Mouse (Mus musculus): ENCODE data around the gene Vax2. TPM values are rescaled to one million over a fixed set of nuclear protein-coding genes. Genes with fewer than 3 reads are reported as not detected.

Gene Vax2
- polyA plus RNA-seq (2016; fragmentation: Nextera tagmentation; extraction: Ambion mirVana) = not detected in 2 replicates

DNA sequence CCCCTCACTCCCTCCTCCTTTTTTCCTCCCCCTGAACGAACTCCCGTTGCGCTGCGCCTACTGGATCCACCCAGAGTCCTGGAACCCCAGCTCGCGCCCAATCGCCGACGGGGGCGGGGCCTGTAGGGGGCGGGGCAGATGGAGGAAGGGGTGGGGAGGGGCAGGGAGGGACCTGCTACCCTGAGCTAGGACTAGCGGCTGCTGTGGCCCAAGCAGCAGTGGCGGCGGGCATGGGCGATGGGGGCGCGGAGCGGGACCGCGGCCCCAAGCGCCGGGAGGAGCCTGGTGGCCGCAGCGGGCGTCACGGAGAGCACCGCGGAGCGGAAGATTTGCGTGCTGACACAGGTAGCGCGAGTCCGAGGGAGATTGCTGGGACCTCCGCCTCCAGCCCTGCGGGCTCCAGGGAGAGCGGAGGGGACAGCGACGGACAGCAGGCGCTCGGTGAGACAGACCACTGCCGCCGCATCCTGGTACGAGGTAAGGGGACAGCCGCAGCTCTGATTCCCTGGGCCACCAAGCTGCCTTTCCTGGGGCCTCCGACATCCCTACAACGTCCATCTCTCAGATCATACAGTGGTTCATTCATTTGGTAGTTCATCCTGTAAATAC is at the start of gene Vax2:
TSS of gene Vax2 (plus strand) at position 198 of the 609 bp plus-strand sequence.
- Histone ChIP-seq H3K4me3 (peak within 1 kb of the TSS; percentile 65), H3K36me3 (no peaks in the 10 kb centered on the region), H3K9me3 (no peaks in the 10 kb centered on the region), H3K27ac (peak within 1 kb of the TSS; percentile 4; the same call in 1 of the 2 replicates), H3K27me3 (ENCODE audit: insufficient read depth, poor library complexity, severe bottlenecking) (peaks cover 100% of the 10 kb centered on the region), H3K4me1 (peaks cover 30% of the 10 kb centered on the region)
- peak; percentile 91 for DNase-seq (ENCODE audit: low spot score)
- under 1% methylated on average over 46 of the region's 46 CpGs for WGBS

GRCm38 (mm10) chr6:83665009-83665408 is 46.1 kb upstream of the Vax2 start:
- no peaks in the 10 kb centered on the region for H3K4me1 ChIP-seq
- no peaks in the 10 kb centered on the region for H3K9me3 ChIP-seq
- no peak overlapping the region for H3K4me3 ChIP-seq
- H3K36me3 ChIP-seq = no peaks in the 10 kb centered on the region
- no peak overlapping the region for H3K27ac ChIP-seq
- 86% methylated on average over 2 of the region's 2 CpGs for WGBS
- DNase-seq (ENCODE audit: low spot score) = no peak
- H3K27me3 ChIP-seq (ENCODE audit: insufficient read depth, poor library complexity, severe bottlenecking) = no peaks in the 10 kb centered on the region

DNA sequence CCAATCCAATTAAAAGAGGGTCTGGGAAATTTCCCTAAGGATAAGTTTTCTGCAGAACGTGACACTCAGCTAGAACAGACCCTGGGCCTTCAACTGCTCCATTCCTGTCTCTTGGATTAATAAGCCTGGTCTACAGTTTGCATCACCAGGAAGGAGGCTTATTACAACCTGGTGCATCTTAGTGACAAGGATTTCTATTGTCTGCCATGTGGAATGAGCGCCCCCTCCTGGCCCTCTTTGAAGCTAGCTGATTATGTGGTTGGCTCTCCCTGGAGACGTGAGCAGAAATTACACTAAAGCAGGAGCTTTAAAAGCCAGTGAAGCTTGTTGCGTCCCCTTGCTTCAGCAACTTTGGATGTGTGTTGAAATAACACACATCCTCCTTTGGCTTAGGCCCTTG is 37.7 kb upstream of the Vax2 start:
- H3K27me3 ChIP-seq (ENCODE audit: insufficient read depth, poor library complexity, severe bottlenecking) = peaks cover 10% of the 10 kb centered on the region; the same call in 1 of the 2 replicates
- no peaks in the 10 kb centered on the region for H3K36me3 ChIP-seq
- DNase-seq (ENCODE audit: low spot score) = peak; percentile 85
- no peaks in the 10 kb centered on the region for H3K9me3 ChIP-seq
- no peak overlapping the region for H3K4me3 ChIP-seq
- no peak overlapping the region for H3K27ac ChIP-seq
- 7% methylated on average over 4 of the region's 4 CpGs for WGBS
- no peaks in the 10 kb centered on the region for H3K4me1 ChIP-seq

DNA sequence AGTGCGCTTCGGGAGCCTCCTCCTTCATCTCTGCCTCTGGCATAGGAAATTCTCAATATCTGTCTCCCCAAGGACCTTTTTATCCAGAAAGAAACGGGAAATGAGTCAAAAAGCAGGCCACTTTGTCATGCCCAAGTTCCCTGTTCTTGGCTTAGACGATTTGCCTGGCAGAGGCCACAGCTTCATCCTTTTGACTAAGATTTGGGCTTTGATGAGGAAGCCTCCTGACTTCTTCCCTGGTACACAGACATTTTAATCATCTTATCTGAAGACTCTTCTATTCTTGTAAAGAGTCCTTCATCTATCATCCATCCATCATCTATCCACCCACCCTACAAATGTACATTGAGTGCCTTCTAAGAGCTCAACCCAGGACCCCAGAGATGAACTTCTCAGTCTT is 33.3 kb upstream of the Vax2 start, which contains the start of gene Cd207:
TSS of gene Cd207 (minus strand) at position 101 of the 400 bp plus-strand sequence.
- Histone ChIP-seq H3K27ac (no peak within 1 kb of the TSS), H3K36me3 (no peaks in the 10 kb centered on the region), H3K4me1 (no peaks in the 10 kb centered on the region), H3K4me3 (no peak within 1 kb of the TSS), H3K27me3 (ENCODE audit: insufficient read depth, poor library complexity, severe bottlenecking) (peaks cover 31% of the 10 kb centered on the region), H3K9me3 (no peaks in the 10 kb centered on the region)
- no peak for DNase-seq (ENCODE audit: low spot score)
- 69% methylated on average over 4 of the region's 4 CpGs for WGBS

DNA sequence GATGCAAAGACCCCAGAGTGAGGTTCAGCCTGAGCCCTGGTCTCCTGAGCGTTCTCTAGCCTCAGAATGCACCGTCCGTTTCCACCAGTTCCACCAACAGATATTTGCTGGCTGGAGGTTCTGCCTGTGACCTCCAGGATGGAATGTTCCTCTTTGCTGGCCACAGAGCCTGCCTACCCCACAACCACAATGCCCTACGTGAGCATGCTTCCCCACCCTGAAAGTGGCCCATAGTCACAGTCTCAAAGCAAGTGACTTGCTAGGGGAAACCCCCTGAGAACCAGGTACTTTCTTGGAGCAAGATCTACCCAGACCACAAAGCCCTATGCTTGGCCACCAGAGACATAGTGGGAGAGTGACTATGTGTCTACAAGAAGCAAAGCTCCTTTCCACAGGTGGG is 21.7 kb upstream of the Vax2 start:
- WGBS = 74% methylated on average over 4 of the region's 4 CpGs
- H3K9me3 ChIP-seq = no peaks in the 10 kb centered on the region
- no peak for DNase-seq (ENCODE audit: low spot score)
- H3K4me1 ChIP-seq = 0 out of 2 replicates have a peak, but pooled peaks cover 4% of the 10 kb centered on the region
- H3K4me3 ChIP-seq = no peak overlapping the region
- peaks cover 85% of the 10 kb centered on the region for H3K27me3 ChIP-seq (ENCODE audit: insufficient read depth, poor library complexity, severe bottlenecking)
- no peak overlapping the region for H3K27ac ChIP-seq
- no peaks in the 10 kb centered on the region for H3K36me3 ChIP-seq

- 21% methylated on average over 4 of the region's 5 CpGs for WGBS
- Histone ChIP-seq H3K4me3 (no peak overlapping the region), H3K27me3 (ENCODE audit: insufficient read depth, poor library complexity, severe bottlenecking) (peaks cover 88% of the 10 kb centered on the region), H3K4me1 (0 out of 2 replicates have a peak, but pooled peaks cover 4% of the 10 kb centered on the region), H3K9me3 (no peaks in the 10 kb centered on the region), H3K36me3 (no peaks in the 10 kb centered on the region), H3K27ac (no peak overlapping the region)
- DNase-seq (ENCODE audit: low spot score) = no peak
Observed at GRCm38 (mm10) chr6:83690277-83690676, 20.8 kb upstream of the Vax2 start.

GRCm38 (mm10) chr6:83690936-83691335 is 20.1 kb upstream of the Vax2 start:
- Histone ChIP-seq H3K4me1 (0 out of 2 replicates have a peak, but pooled peaks cover 4% of the 10 kb centered on the region), H3K27me3 (ENCODE audit: insufficient read depth, poor library complexity, severe bottlenecking) (peaks cover 88% of the 10 kb centered on the region), H3K9me3 (no peaks in the 10 kb centered on the region), H3K36me3 (no peaks in the 10 kb centered on the region), H3K4me3 (no peak overlapping the region), H3K27ac (no peak overlapping the region)
- no peak for DNase-seq (ENCODE audit: low spot score)
- 54% methylated on average over 2 of the region's 2 CpGs for WGBS

DNA sequence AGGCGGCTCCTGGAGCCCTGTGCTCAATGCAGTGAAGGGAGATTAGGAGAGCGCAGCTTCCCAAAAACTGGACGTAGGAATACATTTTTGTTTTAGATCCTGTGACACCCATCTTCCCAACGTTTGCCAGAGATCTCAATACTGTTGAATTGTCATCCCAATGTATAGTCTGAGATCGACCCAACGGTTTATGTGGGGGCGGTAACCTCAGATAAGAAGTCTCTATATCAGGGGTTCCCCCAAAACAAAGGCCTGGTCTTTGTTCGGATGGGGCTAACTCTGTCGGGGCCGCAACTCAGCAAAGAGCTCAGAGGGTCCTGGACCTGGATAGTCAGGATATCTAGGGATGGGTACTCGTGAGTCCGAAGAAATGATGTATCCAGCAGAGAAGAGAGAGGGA is 18.1 kb upstream of the Vax2 start:
- Histone ChIP-seq H3K27me3 (ENCODE audit: insufficient read depth, poor library complexity, severe bottlenecking) (peaks cover 94% of the 10 kb centered on the region), H3K9me3 (no peaks in the 10 kb centered on the region), H3K27ac (no peak overlapping the region), H3K4me1 (0 out of 2 replicates have a peak, but pooled peaks cover 4% of the 10 kb centered on the region), H3K36me3 (no peaks in the 10 kb centered on the region), H3K4me3 (no peak overlapping the region)
- 1% methylated on average over 12 of the region's 12 CpGs for WGBS
- no peak for DNase-seq (ENCODE audit: low spot score)

DNA sequence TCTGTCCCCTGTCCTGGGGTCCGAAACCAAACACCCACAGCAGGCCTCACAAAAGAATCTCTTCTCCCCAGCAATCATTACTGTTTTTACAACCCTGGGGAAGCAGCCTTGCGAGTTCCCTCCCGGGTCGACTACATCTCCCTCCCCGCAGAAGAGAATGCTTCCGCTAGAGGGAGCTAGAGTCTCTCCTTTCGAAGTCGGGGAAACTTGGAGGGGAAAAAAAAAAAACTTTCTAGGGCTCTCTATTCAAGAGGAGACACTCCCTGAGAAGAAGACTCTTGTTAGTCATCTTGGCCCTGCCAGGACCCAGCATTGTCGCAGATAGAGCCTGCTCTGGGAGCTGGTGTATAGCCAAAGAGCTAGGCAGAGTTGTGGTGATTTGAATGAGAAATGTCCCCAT is 17.2 kb upstream of the Vax2 start:
- H3K27me3 ChIP-seq (ENCODE audit: insufficient read depth, poor library complexity, severe bottlenecking) = peaks cover 99% of the 10 kb centered on the region
- 0% methylated on average over 9 of the region's 9 CpGs for WGBS
- no peaks in the 10 kb centered on the region for H3K36me3 ChIP-seq
- no peak for DNase-seq (ENCODE audit: low spot score)
- no peaks in the 10 kb centered on the region for H3K9me3 ChIP-seq
- H3K4me3 ChIP-seq = no peak overlapping the region
- H3K4me1 ChIP-seq = 0 out of 2 replicates have a peak, but pooled peaks cover 4% of the 10 kb centered on the region
- H3K27ac ChIP-seq = no peak overlapping the region

DNA sequence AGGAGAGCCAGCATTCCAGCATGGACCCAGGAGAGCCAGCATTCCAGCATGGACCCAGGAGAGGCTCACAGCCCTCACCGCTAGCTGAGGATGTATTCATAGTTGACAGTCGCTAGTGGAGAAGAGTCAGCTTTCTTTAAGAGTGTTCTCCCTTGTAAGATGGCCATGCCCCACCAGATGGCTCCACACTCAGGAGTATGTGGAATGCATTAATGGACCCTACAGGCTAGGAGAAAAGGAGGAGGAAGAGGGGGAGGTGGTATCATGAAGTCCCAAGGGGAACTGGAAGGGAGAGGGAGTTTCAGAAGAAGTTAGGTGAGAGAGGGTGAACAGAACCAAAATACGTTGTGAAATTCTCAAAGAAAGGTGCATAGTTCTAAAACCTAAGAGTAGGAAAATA is 15.3 kb upstream of the Vax2 start:
- Histone ChIP-seq H3K4me1 (0 out of 2 replicates have a peak, but pooled peaks cover 4% of the 10 kb centered on the region), H3K27ac (no peak overlapping the region), H3K4me3 (no peak overlapping the region), H3K9me3 (no peaks in the 10 kb centered on the region), H3K27me3 (ENCODE audit: insufficient read depth, poor library complexity, severe bottlenecking) (peaks cover 99% of the 10 kb centered on the region), H3K36me3 (no peaks in the 10 kb centered on the region)
- no peak for DNase-seq (ENCODE audit: low spot score)
- 4% methylated on average over 3 of the region's 3 CpGs for WGBS

DNA sequence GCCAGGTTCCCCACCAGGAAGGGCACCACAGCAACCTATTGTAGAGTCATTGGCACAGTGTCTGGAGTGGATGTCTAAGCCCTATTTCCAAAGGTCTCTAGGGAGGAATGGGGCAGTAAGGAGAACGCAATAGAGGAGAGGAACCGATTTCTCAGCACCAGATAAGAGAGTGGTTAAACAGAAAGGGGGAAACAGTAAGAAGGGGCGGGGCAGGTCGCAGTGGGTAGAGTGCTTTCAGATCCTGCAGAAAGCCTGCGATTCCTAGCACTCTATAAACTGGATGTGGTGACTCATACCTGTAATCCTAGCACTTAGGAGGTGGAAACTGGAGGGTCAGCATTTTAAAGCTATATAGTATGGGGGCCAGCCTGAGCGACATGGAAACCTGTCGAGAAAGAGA is 14.4 kb upstream of the Vax2 start:
- H3K27me3 ChIP-seq (ENCODE audit: insufficient read depth, poor library complexity, severe bottlenecking) = peaks cover 99% of the 10 kb centered on the region
- no peak for DNase-seq (ENCODE audit: low spot score)
- H3K9me3 ChIP-seq = no peaks in the 10 kb centered on the region
- no peak overlapping the region for H3K4me3 ChIP-seq
- no peak overlapping the region for H3K27ac ChIP-seq
- H3K4me1 ChIP-seq = 0 out of 2 replicates have a peak, but pooled peaks cover 4% of the 10 kb centered on the region
- H3K36me3 ChIP-seq = no peaks in the 10 kb centered on the region
- 2% methylated on average over 7 of the region's 7 CpGs for WGBS

- WGBS = 2% methylated on average over 8 of the region's 8 CpGs
- Histone ChIP-seq H3K9me3 (no peaks in the 10 kb centered on the region), H3K27me3 (ENCODE audit: insufficient read depth, poor library complexity, severe bottlenecking) (peaks cover 96% of the 10 kb centered on the region), H3K36me3 (no peaks in the 10 kb centered on the region), H3K4me1 (peaks cover 11% of the 10 kb centered on the region; the same call in 1 of the 2 replicates), H3K4me3 (no peak overlapping the region), H3K27ac (no peak overlapping the region)
- DNase-seq (ENCODE audit: low spot score) = no peak
Observed at GRCm38 (mm10) chr6:83697932-83698331, 13.1 kb upstream of the Vax2 start.

DNA sequence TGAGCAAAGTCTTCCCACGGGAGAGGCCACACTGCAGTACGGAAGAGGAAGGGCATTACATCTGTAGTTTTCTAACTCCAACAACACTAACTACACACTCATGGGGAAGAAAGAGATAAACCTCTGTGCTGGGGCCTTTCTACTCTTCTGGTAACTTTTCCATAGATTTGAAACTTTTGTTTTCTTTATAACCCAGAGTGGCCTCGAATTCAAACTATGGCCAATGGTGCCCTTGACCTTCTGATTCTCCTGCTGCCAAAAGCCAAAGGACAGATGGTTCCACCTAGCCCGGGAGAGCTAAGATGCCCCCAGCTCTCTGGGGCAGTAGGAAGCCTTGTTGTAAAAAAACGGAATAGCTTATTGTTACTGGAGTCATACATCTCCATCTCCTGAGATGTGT is 11.1 kb upstream of the Vax2 start:
- H3K27ac ChIP-seq = no peak overlapping the region
- H3K36me3 ChIP-seq = no peaks in the 10 kb centered on the region
- H3K9me3 ChIP-seq = no peaks in the 10 kb centered on the region
- WGBS = 3% methylated on average over 5 of the region's 5 CpGs
- peaks cover 96% of the 10 kb centered on the region for H3K27me3 ChIP-seq (ENCODE audit: insufficient read depth, poor library complexity, severe bottlenecking)
- no peak overlapping the region for H3K4me3 ChIP-seq
- no peak for DNase-seq (ENCODE audit: low spot score)
- H3K4me1 ChIP-seq = peaks cover 8% of the 10 kb centered on the region; the same call in 1 of the 2 replicates

All from heart, embryonic 10.5 days (tissue).